Mouse (Mus musculus): Measurements from ENCODE around the gene Defb30. TPM values are rescaled to one million over a fixed set of nuclear protein-coding genes. Genes with fewer than 3 reads are reported as not detected.

The Defb30 gene
- polyA plus RNA-seq (2015; fragmentation: Illumina TruSeq; extraction: RNeasy Lipid Tissue Mini Kit (QIAGEN cat#74804); ENCODE audit: insufficient read depth, low replicate concordance) = not detected

DNA sequence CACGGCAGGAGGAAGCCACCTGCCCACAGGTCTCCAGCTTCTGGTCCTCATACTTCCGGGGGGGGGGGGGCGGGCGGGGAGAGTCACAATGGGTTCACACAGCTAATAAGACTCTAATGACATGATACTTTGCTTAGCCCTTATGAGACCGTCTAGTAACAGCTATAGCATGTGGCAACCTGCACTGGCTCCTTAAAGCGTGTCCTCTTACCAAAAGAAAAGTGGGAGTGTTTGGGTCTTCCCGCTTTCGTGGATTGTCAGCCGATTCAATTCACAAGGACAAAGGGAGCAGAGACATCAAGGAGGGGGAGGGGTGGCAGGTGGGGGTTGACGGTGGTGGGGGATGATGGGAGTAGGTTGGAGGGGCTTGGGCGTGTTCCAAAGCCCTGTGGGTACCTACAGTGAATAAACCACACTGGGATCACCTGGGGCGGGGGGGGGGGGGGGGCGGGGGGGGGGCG, at the start of gene Defb30:
Gene Defb30, minus strand, starts transcription at position 51 of the 461 bp plus-strand sequence.

GRCm38 (mm10) chr14:63046691-63047090, 3.1 kb downstream of the Defb30 start, which contains the start of gene Defb42:
TSS of gene Defb42 (plus strand) at chr14:63046991.

DNA sequence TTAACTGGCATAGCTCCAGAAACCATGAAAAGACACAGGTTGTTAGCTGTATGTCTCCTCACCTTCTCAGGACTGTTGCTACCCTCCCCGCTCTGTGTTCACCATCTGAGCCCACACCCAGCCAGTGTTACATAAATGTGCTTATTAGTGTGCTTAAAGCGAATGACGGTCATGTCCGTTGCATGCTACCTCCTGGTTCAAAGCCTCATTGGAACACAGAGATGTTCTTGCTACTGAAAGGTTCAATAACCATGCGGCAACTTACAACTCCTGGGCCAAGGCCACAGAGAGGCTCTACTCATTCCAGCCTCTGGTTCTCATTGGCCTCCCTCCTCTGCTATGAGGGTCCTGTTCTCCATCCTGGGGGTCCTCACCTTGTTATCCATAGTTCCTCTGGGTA, 38.3 kb downstream of the Defb30 start, which contains the start of gene Defb43:
Gene Defb43, plus strand, starts transcription at position 301 of the 400 bp plus-strand sequence.

DNA sequence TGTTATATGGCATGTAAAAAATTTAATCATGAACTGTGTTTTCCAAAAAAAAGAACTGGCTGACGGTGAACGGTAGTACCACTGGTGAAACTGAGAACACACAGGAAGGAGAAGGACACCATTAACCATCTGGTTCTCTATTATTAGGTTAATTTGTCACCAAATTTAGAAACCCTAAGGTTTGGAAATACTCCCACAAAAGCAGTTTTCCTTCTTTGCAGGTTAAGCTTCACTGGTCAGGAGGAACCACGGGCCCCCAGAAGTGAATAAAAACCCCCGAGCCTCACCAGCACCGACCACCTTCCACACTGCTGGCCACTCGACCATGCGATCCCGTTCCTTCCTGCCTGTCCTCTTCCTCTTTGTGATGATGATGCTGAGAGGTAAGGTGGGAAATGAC, 52.0 kb downstream of the Defb30 start, which contains the start of gene Defb47:
Gene Defb47, plus strand, starts transcription at position 301 of the 400 bp plus-strand sequence.

GRCm38 (mm10) chr14:62984410-62984809, 65.3 kb downstream of the Defb30 start, which contains the start of gene Defb48:
TSS of gene Defb48 (minus strand) at chr14:62984510.

Other genes starting within 250 kb of the Defb30 start
- gene Wdfy2, start 212.3 kb downstream of the Defb30 start, polyA plus RNA-seq (2015; fragmentation: Illumina TruSeq; extraction: RNeasy Lipid Tissue Mini Kit (QIAGEN cat#74804); ENCODE audit: insufficient read depth, low replicate concordance) = 33.9 TPM
- not detected for gene Defb48, start 65.5 kb downstream of the Defb30 start, polyA plus RNA-seq (2015; fragmentation: Illumina TruSeq; extraction: RNeasy Lipid Tissue Mini Kit (QIAGEN cat#74804); ENCODE audit: insufficient read depth, low replicate concordance)
- not detected for gene Defb47, start 51.9 kb downstream of the Defb30 start, polyA plus RNA-seq (2015; fragmentation: Illumina TruSeq; extraction: RNeasy Lipid Tissue Mini Kit (QIAGEN cat#74804); ENCODE audit: insufficient read depth, low replicate concordance)
- not detected for gene Defb43, start 38.2 kb downstream of the Defb30 start, polyA plus RNA-seq (2015; fragmentation: Illumina TruSeq; extraction: RNeasy Lipid Tissue Mini Kit (QIAGEN cat#74804); ENCODE audit: insufficient read depth, low replicate concordance)
- gene Defb42, start 3.0 kb downstream of the Defb30 start, polyA plus RNA-seq (2015; fragmentation: Illumina TruSeq; extraction: RNeasy Lipid Tissue Mini Kit (QIAGEN cat#74804); ENCODE audit: insufficient read depth, low replicate concordance) = 5.4 TPM

All from spleen, adult 10 weeks (tissue).